Mouse (Mus musculus) erythroblast, embryonic 14.5 days (primary cell): ENCODE results near the gene Shb.

Experiments
- GATA1 ChIP-seq: IDR thresholded peaks from 2 replicates; pipeline ENCODE4 v1.6.1; 2012; ENCODE audit warnings: low read length, inconsistent platforms, mixed read lengths
- TAL1 ChIP-seq: IDR thresholded peaks from 3 replicates; pipeline ENCODE4 v1.6.1; 2012; ENCODE audit warnings: low read length, inconsistent platforms, mixed read lengths

GRCm38 (mm10) chr4:45526846-45527561 lies 5.3 kb downstream of the Shb start:
- TF ChIP-seq GATA1 (no peak), TAL1 (no peak)
